Mouse (Mus musculus): ENCODE data around the gene Aplp2. TPM values are rescaled to one million over a fixed set of nuclear protein-coding genes. Genes with fewer than 3 reads are reported as not detected.

Gene Aplp2
- polyA plus RNA-seq, 1 experiment: 47.3 TPM

DNA sequence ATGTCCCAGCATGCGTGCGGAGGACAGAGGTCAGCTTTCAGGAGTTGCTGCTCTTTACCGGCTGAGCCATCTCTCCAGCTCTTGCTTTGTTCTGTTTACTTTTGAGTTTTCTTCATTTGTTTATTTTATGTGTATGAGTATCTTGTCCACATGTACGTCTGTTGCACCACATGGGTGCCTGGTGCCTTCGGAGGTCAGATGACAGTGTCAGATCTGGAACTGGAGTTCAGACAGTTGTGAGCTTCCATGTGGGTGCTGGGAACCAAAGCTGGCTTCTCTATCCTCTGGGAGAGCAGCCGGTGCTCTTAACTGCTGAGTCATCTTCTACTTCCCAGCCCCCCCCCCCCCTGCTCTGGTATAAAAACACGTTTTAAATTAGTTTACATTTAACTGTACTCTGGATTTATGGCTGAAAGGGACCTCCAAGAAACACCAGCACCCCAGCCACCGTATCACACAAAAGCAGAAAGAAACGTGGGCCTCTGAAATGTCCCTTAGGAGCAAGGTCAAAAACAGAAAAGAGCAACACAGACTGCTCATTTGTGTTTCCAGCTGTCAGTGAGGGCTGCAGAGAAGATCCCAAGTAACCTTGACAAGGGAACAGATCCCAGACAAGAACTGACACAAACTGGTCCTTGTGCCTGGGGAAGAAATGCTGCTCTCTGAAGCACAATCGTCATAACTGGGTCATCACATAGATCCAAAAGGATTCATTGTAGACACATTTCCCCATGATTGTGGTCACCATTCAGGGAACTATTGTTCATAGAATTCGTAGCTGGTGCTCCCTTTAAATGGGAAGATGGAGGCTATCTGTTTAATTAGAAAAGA, 42.5 kb upstream of the Aplp2 start:
- H3K4me3 ChIP-seq (ENCODE audit: insufficient read depth, poor library complexity, severe bottlenecking): no peak overlapping the region
- H3K27me3 ChIP-seq (ENCODE audit: control insufficient read depth, insufficient read depth, insufficient read length): no peaks in the 10 kb centered on the region

DNA sequence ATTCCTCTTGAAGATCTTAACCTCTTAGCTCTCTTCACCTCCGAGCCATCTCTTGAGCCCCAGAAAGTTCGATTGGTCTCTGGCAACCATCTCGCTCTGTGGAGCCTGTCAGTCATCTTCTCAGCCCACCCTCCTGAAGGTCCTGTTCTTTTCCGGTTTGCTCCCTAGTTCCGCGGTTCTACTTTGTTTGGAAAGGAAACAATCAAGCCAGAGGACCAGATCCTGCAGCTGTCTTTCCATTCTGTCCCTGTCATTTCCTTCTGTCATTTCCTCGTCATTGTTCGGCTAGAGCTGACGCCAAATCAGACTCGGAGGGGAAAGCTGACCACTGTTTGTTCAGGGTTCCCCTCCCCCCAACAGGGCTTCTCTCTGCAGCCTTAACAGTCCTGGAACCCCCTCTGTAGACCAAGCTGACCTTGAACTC, 41.7 kb upstream of the Aplp2 start:
- TF ChIP-seq FOSL1 (IDR thresholded peaks at IDR 0.05; ENCODE audit: insufficient read depth, low read length, poor library complexity, severe bottlenecking) (no peak), MYOG (IDR thresholded peaks at IDR 0.05; ENCODE audit: control insufficient read depth, extremely low read depth, insufficient read length) (no peak), USF1 (IDR thresholded peaks at IDR 0.05; ENCODE audit: low read depth) (no peak), MAX (IDR thresholded peaks at IDR 0.05) (no peak), MYOD1 (IDR thresholded peaks at IDR 0.05; ENCODE audit: control insufficient read depth, insufficient read length, low read depth) (no peak), CTCF (IDR thresholded peaks at IDR 0.05; ENCODE audit: control insufficient read depth, insufficient read depth, insufficient read length) (no peak), CEBPB (IDR thresholded peaks at IDR 0.05; ENCODE audit: low read depth) (no peak)
- H3K79me2 ChIP-seq (ENCODE audit: control insufficient read depth, insufficient read depth): no peaks in the 10 kb centered on the region
- no peak overlapping the region for H3K4me3 ChIP-seq (ENCODE audit: insufficient read depth, poor library complexity, severe bottlenecking)
- no peaks in the 10 kb centered on the region for H3K36me3 ChIP-seq (ENCODE audit: control insufficient read depth, insufficient read depth)
- H3ac ChIP-seq (ENCODE audit: control insufficient read depth, insufficient read length, low read depth): no peak overlapping the region
- no peaks in the 10 kb centered on the region for H3K27me3 ChIP-seq (ENCODE audit: control insufficient read depth, insufficient read depth, insufficient read length)
- no peaks in the 10 kb centered on the region for H3K79me3 ChIP-seq (ENCODE audit: low read depth)

More for the DNA sequence above, 42.5 kb upstream of the Aplp2 start:
- Histone ChIP-seq H3ac (ENCODE audit: control insufficient read depth, insufficient read length, low read depth) (no peak overlapping the region), H3K79me2 (ENCODE audit: control insufficient read depth, insufficient read depth) (no peaks in the 10 kb centered on the region), H3K36me3 (ENCODE audit: control insufficient read depth, insufficient read depth) (no peaks in the 10 kb centered on the region), H3K79me3 (ENCODE audit: low read depth) (no peaks in the 10 kb centered on the region)
- TF ChIP-seq MAX (IDR thresholded peaks at IDR 0.05) (no peak), CEBPB (IDR thresholded peaks at IDR 0.05; ENCODE audit: low read depth) (no peak), MYOD1 (IDR thresholded peaks at IDR 0.05; ENCODE audit: control insufficient read depth, insufficient read length, low read depth) (no peak), MYOG (IDR thresholded peaks at IDR 0.05; ENCODE audit: control insufficient read depth, extremely low read depth, insufficient read length) (no peak), CTCF (IDR thresholded peaks at IDR 0.05; ENCODE audit: control insufficient read depth, insufficient read depth, insufficient read length) (no peak), FOSL1 (IDR thresholded peaks at IDR 0.05; ENCODE audit: insufficient read depth, low read length, poor library complexity, severe bottlenecking) (no peak), USF1 (IDR thresholded peaks at IDR 0.05; ENCODE audit: low read depth) (no peak)

DNA sequence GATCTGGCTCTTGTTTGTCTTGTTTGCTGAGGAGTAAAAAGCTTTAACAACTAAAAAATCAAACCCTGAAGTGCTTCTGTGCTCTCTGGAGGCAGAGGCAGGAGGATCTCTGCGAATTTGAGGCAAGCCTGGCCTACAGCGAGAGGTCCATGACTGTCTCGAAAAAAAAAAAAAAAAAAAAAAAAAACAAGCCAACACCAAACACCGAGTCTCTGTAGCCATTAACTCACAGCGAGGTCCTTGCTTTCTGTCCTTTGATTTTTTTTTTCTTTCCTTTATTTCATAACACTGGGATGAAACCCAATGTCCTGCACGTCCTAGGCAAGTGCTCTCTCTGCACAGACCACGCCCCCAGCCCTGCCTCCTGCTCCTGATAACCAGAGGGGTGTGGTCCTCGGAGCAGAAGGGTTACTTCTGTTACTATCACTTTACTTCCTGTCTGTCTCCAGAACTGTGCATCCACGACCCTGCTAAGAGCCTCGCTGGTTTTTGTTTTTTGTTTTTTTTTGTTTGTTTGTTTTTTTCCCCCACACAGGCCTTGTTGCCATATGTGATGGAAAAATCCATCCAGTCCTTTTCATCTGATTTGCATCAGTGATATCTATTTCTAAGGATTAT, 40.7 kb upstream of the Aplp2 start:
- H3ac ChIP-seq (ENCODE audit: control insufficient read depth, insufficient read length, low read depth): no peak overlapping the region
- H3K27me3 ChIP-seq (ENCODE audit: control insufficient read depth, insufficient read depth, insufficient read length): no peaks in the 10 kb centered on the region
- H3K79me3 ChIP-seq (ENCODE audit: low read depth): no peaks in the 10 kb centered on the region
- no peaks in the 10 kb centered on the region for H3K36me3 ChIP-seq (ENCODE audit: control insufficient read depth, insufficient read depth)
- no peak overlapping the region for H3K4me3 ChIP-seq (ENCODE audit: insufficient read depth, poor library complexity, severe bottlenecking)
- TF ChIP-seq CEBPB (IDR thresholded peaks at IDR 0.05; ENCODE audit: low read depth) (no peak), CTCF (IDR thresholded peaks at IDR 0.05; ENCODE audit: control insufficient read depth, insufficient read depth, insufficient read length) (no peak), MYOG (IDR thresholded peaks at IDR 0.05; ENCODE audit: control insufficient read depth, extremely low read depth, insufficient read length) (no peak), FOSL1 (IDR thresholded peaks at IDR 0.05; ENCODE audit: insufficient read depth, low read length, poor library complexity, severe bottlenecking) (no peak), MAX (IDR thresholded peaks at IDR 0.05) (no peak), MYOD1 (IDR thresholded peaks at IDR 0.05; ENCODE audit: control insufficient read depth, insufficient read length, low read depth) (no peak)
- H3K79me2 ChIP-seq (ENCODE audit: control insufficient read depth, insufficient read depth): no peaks in the 10 kb centered on the region

DNA sequence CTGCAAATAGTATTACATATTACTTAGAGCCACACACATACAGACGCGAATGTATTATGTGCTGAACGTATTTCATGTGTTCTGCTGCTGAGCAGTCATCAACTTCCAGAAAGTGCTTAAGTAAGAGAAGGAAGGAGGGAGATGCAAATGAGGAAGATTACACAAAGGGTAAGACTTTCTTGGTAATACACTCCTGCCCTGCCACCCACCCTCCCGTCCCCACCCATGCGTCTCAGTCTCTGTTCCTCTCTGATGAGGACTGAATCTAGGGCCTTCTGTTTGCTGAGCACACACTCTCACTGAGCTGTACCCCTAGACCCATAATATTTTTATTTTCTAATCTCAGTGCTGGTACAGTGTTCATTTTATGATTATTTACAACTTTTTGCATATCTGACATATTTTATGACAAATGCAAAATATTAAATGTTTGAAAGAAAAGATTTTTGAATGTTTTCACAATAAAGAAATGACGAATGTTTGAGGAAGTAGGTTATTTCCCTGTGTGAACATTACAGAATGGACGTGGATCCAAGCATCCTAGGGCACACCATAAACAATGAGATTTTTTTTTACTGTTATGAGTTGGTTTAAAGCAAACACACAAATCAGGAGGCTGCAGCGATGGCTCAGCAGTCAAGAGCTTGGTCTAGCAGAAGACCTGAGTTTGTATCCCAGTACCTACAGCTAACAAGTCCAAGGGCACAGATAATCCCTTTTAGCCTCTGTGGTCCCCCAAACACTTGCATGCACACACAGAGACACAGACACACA, 36.0 kb upstream of the Aplp2 start:
- H3K79me3 ChIP-seq (ENCODE audit: low read depth): no peaks in the 10 kb centered on the region
- H3ac ChIP-seq (ENCODE audit: control insufficient read depth, insufficient read length, low read depth): no peak overlapping the region
- no peaks in the 10 kb centered on the region for H3K27me3 ChIP-seq (ENCODE audit: control insufficient read depth, insufficient read depth, insufficient read length)
- H3K4me3 ChIP-seq (ENCODE audit: insufficient read depth, poor library complexity, severe bottlenecking): no peak overlapping the region
- H3K79me2 ChIP-seq (ENCODE audit: control insufficient read depth, insufficient read depth): no peaks in the 10 kb centered on the region
- TF ChIP-seq USF1 (IDR thresholded peaks at IDR 0.05; ENCODE audit: low read depth) (no peak), MYOG (IDR thresholded peaks at IDR 0.05; ENCODE audit: control insufficient read depth, extremely low read depth, insufficient read length) (no peak), FOSL1 (IDR thresholded peaks at IDR 0.05; ENCODE audit: insufficient read depth, low read length, poor library complexity, severe bottlenecking) (no peak), CTCF (IDR thresholded peaks at IDR 0.05; ENCODE audit: control insufficient read depth, insufficient read depth, insufficient read length) (no peak), MAX (IDR thresholded peaks at IDR 0.05) (no peak), CEBPB (IDR thresholded peaks at IDR 0.05; ENCODE audit: low read depth) (no peak), MYOD1 (IDR thresholded peaks at IDR 0.05; ENCODE audit: control insufficient read depth, insufficient read length, low read depth) (no peak)
- no peaks in the 10 kb centered on the region for H3K36me3 ChIP-seq (ENCODE audit: control insufficient read depth, insufficient read depth)

DNA sequence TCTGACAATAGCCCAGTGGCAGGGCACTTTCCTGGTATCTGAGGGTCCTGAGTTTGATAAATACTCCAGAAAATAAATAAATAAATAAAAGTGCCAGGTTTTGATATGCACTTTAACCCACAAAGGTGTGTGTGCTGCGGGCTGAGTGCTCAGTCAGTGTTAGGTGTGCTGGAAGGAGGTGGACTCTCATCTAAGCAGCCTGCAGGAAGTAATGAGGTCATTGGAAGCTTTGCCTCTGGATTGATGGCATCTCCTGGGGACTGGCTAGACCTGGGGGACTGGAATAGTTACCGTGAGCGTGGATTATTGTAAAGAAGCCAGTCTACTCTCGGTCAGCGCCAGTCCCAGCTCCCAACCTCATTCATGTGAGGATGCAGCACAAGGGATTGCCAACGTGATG, 34.8 kb upstream of the Aplp2 start:
- Histone ChIP-seq H3K36me3 (ENCODE audit: control insufficient read depth, insufficient read depth) (no peaks in the 10 kb centered on the region), H3K79me3 (ENCODE audit: low read depth) (no peaks in the 10 kb centered on the region), H3K4me3 (ENCODE audit: insufficient read depth, poor library complexity, severe bottlenecking) (no peak overlapping the region), H3K27me3 (ENCODE audit: control insufficient read depth, insufficient read depth, insufficient read length) (no peaks in the 10 kb centered on the region), H3K79me2 (ENCODE audit: control insufficient read depth, insufficient read depth) (no peaks in the 10 kb centered on the region), H3ac (ENCODE audit: control insufficient read depth, insufficient read length, low read depth) (no peak overlapping the region)
- TF ChIP-seq USF1 (IDR thresholded peaks at IDR 0.05; ENCODE audit: low read depth) (no peak), CTCF (IDR thresholded peaks at IDR 0.05; ENCODE audit: control insufficient read depth, insufficient read depth, insufficient read length) (no peak), MYOD1 (IDR thresholded peaks at IDR 0.05; ENCODE audit: control insufficient read depth, insufficient read length, low read depth) (no peak)

Data from C2C12 (cell line).